Mouse (Mus musculus) spleen, postnatal 36 days (tissue): ENCODE measurements around the gene A630073D07Rik.
"Not testable (repeated sequence)": the region's sequence is repeated elsewhere in the genome, so short reads cannot be mapped to it uniquely, and the experiment has no call there.

Source experiments
- DNase-seq, 2 experiments: peaks; one replicate each; pipeline ENCODE4 v3.0.0; 2022; ENCODE audit warnings: low spot score in 2 of 2, mixed read lengths in 1 of 2

A630073D07Rik gene

DNA sequence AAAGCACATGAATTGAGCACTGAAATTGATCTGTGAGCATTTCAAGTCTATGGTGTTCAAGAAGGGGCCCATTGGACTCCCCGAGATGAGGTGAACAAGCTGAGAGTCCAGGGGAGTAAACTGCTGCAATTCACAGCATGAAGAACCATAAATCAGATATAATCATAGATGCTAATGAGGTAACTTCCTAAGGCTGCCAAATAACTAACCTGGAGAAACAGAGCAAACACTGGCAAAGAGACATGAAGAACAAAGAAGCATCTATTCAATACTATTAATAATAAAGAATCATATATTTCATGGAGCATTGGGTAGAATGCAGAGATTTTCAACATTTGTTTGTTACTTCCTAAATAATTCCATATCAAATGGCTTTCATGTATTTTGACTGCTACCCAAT is at the start of gene A630073D07Rik:
Gene A630073D07Rik, minus strand, starts transcription at position 101 of the 400 bp plus-strand sequence.
- no peak for DNase-seq

- DNase-seq: no peak
These were observed 49.6 kb upstream of the A630073D07Rik start, which contains the start of gene Tas2r121 for GRCm38 (mm10) chr6:132700907-132701306. Gene Tas2r121, minus strand, starts transcription at chr6:132701007.

DNA sequence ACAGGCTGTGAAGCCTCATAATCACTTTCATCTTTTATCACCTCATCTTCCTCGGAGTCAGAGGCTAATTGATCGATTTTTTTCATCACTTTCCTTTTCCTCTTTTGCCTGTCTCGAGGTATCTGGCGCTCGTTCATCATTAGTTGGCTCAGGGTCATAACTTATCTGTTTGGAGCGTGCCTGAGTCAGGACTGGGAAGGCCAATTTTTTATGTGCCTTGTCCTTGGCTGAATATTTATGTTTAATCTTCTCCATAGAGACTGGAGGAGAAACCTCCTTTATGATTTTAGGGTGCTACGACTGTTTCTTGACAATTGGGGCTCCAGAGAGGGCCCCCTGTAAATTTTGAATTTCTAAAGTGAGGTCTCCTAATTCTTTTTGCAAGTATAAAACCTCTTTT is 40.3 kb upstream of the A630073D07Rik start:
- DNase-seq: not testable (repeated sequence)

GRCm38 (mm10) chr6:132656653-132657052 is 5.3 kb upstream of the A630073D07Rik start, which contains the start of gene Tas2r120:
Gene Tas2r120, plus strand, starts transcription at chr6:132656953.
- DNase-seq: no peak

- no peak for DNase-seq
These were observed 1.9 kb downstream of the A630073D07Rik start for GRCm38 (mm10) chr6:132649399-132649798.

- DNase-seq: not testable (repeated sequence)
These were observed 55.7 kb downstream of the A630073D07Rik start, which contains the start of gene Prp2 for GRCm38 (mm10) chr6:132595613-132596012. Gene Prp2, plus strand, starts transcription at chr6:132595913.
